Mouse (Mus musculus): ENCODE results near the gene Enho. TPM values are rescaled to one million over a fixed set of nuclear protein-coding genes. Genes with fewer than 3 reads are reported as not detected.

The Enho gene
- polyA plus RNA-seq, 1 experiment: not detected

GRCm38 (mm10) chr4:41609681-41610593 lies 30.2 kb downstream of the Enho start:
- no peak for TF ChIP-seq GATA1 (IDR thresholded peaks at IDR 0.05; ENCODE audit: low read length)

- TF ChIP-seq GATA1 (IDR thresholded peaks at IDR 0.05; ENCODE audit: low read length): no peak
Measured at GRCm38 (mm10) chr4:41606784-41607183, 33.3 kb downstream of the Enho start.

- no peak for TF ChIP-seq GATA1 (IDR thresholded peaks at IDR 0.05; ENCODE audit: low read length)
Measured at GRCm38 (mm10) chr4:41604476-41605396, 35.4 kb downstream of the Enho start.

GRCm38 (mm10) chr4:41602818-41603217 lies 37.3 kb downstream of the Enho start:
- no peak for TF ChIP-seq GATA1 (IDR thresholded peaks at IDR 0.05; ENCODE audit: low read length)

Other genes with a start within 250 kb of the Enho start
- gene Kif24, start 175.4 kb downstream of the Enho start, polyA plus RNA-seq (2012): 4.9 and 6.6 TPM in 2 replicates
- 3.5 and 16.7 TPM in 2 replicates for gene Nudt2, start 175.2 kb downstream of the Enho start, polyA plus RNA-seq (2012)
- gene AI464131, start 137.2 kb downstream of the Enho start, polyA plus RNA-seq (2012): 0.66 and 0.68 TPM in 2 replicates
- not detected in 2 replicates for gene 1110017D15Rik, start 123.0 kb downstream of the Enho start, polyA plus RNA-seq (2012)
- gene Fam219a, start 70.8 kb downstream of the Enho start, polyA plus RNA-seq (2012): 1.2 and 1.7 TPM in 2 replicates
- not detected in 2 replicates for gene Dnaic1, start 70.5 kb downstream of the Enho start, polyA plus RNA-seq (2012)
- 7.7 and 9.0 TPM in 2 replicates for gene Cntfr, start 56.8 kb upstream of the Enho start, polyA plus RNA-seq (2012)
- gene Il11ra1, start 59.7 kb upstream of the Enho start, polyA plus RNA-seq (2012): 5.8 and 6.3 TPM in 2 replicates
- 94.5 and 96.6 TPM in 2 replicates for gene Rpp25l, start 73.2 kb upstream of the Enho start, polyA plus RNA-seq (2012)
- gene Dctn3, start 82.8 kb upstream of the Enho start, polyA plus RNA-seq (2012): 154 and 221 TPM in 2 replicates
- not detected in 2 replicates for gene Arid3c, start 90.8 kb upstream of the Enho start, polyA plus RNA-seq (2012)
- 40.4 and 54.2 TPM in 2 replicates for gene Galt, start 114.9 kb upstream of the Enho start, polyA plus RNA-seq (2012)
- gene Sigmar1, start 115.8 kb upstream of the Enho start, polyA plus RNA-seq (2012): 39.7 and 85.4 TPM in 2 replicates
- gene Ccl27a, start 133.9 kb upstream of the Enho start, polyA plus RNA-seq (2012): 2.6 TPM in 1 of 2 replicates, not detected in the other